Mouse (Mus musculus) liver, adult (tissue): Measurements from ENCODE around the gene Disc1.

Experiments used
- GATA4 ChIP-seq: IDR thresholded peaks from 2 replicates; pipeline ENCODE4 v1.6.1; 2014; ENCODE audit warnings: mild to moderate bottlenecking, low read length; ENCODE audit not compliant: insufficient replicate concordance

Gene Disc1

GRCm38 (mm10) chr8:125133685-125134114 lies 79.7 kb downstream of the Disc1 start:
- no peak for TF ChIP-seq GATA4

GRCm38 (mm10) chr8:125134876-125135275 lies 80.9 kb downstream of the Disc1 start:
- no peak for TF ChIP-seq GATA4

GRCm38 (mm10) chr8:125139689-125140150 lies 85.7 kb downstream of the Disc1 start:
- no peak for TF ChIP-seq GATA4

- TF ChIP-seq GATA4: no peak
These were observed 87.0 kb downstream of the Disc1 start for GRCm38 (mm10) chr8:125140965-125141364.

GRCm38 (mm10) chr8:125156863-125157640 lies 103.1 kb downstream of the Disc1 start:
- no peak for TF ChIP-seq GATA4

GRCm38 (mm10) chr8:125157641-125158005 lies 103.6 kb downstream of the Disc1 start:
- TF ChIP-seq GATA4: no peak

GRCm38 (mm10) chr8:125159387-125159786 lies 105.4 kb downstream of the Disc1 start:
- TF ChIP-seq GATA4: no peak

- no peak for TF ChIP-seq GATA4
These were observed 109.5 kb downstream of the Disc1 start for GRCm38 (mm10) chr8:125163491-125163890.

- TF ChIP-seq GATA4: no peak
These were observed 109.9 kb downstream of the Disc1 start for GRCm38 (mm10) chr8:125163906-125164305.

- no peak for TF ChIP-seq GATA4
These were observed 111.8 kb downstream of the Disc1 start for GRCm38 (mm10) chr8:125165505-125166446.

GRCm38 (mm10) chr8:125166545-125166944 lies 112.5 kb downstream of the Disc1 start:
- no peak for TF ChIP-seq GATA4

- no peak for TF ChIP-seq GATA4
These were observed 113.0 kb downstream of the Disc1 start for GRCm38 (mm10) chr8:125166988-125167387.

- no peak for TF ChIP-seq GATA4
These were observed 115.6 kb downstream of the Disc1 start for GRCm38 (mm10) chr8:125169628-125170027.

- no peak for TF ChIP-seq GATA4
These were observed 117.5 kb downstream of the Disc1 start for GRCm38 (mm10) chr8:125171531-125171930.

GRCm38 (mm10) chr8:125174237-125174636 lies 120.2 kb downstream of the Disc1 start:
- TF ChIP-seq GATA4: no peak

- no peak for TF ChIP-seq GATA4
These were observed 120.9 kb downstream of the Disc1 start for GRCm38 (mm10) chr8:125174851-125175250.
